Mouse (Mus musculus): ENCODE data around the gene Thap11. TPM values are rescaled to one million over a fixed set of nuclear protein-coding genes. Genes with fewer than 3 reads are reported as not detected.
"Not testable (repeated sequence)": the region's sequence is repeated elsewhere in the genome, so short reads cannot be mapped to it uniquely, and the experiment has no call there.

The Thap11 gene
- polyA plus RNA-seq, 1 experiment from 2014 or later = 80.2 TPM

- 15% methylated on average over 4 of the region's 4 CpGs for WGBS
Observed at GRCm38 (mm10) chr8:105826379-105826778, 28.6 kb upstream of the Thap11 start.

GRCm38 (mm10) chr8:105826861-105827848 lies 27.8 kb upstream of the Thap11 start, which contains the start of the genes Ranbp10 and Tsnaxip1:
TSS of gene Ranbp10 (minus strand) at chr8:105827350.
TSS of gene Tsnaxip1 (plus strand) at chr8:105827731.
- Histone ChIP-seq H3K27ac (peak within 1 kb of the TSS; percentile 93), H3K27me3 (ENCODE audit: poor library complexity, severe bottlenecking) (no peaks in the 10 kb centered on the region), H3K36me3 (replicated peaks) (peaks cover 36% of the 10 kb centered on the region), H3K4me3 (peak within 1 kb of the TSS; percentile 97), H3K9me3 (no peaks in the 10 kb centered on the region), H3K4me1 (peaks cover 18% of the 10 kb centered on the region)
- DNase-seq (ENCODE audit: extremely low spot score, low spot score) = peak; percentile 96
- under 1% methylated on average over 52 of the region's 52 CpGs for WGBS

More at GRCm38 (mm10) chr8:105826379-105826778, 28.6 kb upstream of the Thap11 start:
- Histone ChIP-seq H3K36me3 (replicated peaks) (peaks cover 44% of the 10 kb centered on the region), H3K27me3 (ENCODE audit: poor library complexity, severe bottlenecking) (no peaks in the 10 kb centered on the region), H3K27ac (peak overlapping the region; percentile 93), H3K9me3 (0 out of 2 replicates have a peak, but pooled peaks cover 2% of the 10 kb centered on the region), H3K4me3 (peak overlapping the region; percentile 97), H3K4me1 (peaks cover 18% of the 10 kb centered on the region)
- DNase-seq (ENCODE audit: extremely low spot score, low spot score) = no peak

DNA sequence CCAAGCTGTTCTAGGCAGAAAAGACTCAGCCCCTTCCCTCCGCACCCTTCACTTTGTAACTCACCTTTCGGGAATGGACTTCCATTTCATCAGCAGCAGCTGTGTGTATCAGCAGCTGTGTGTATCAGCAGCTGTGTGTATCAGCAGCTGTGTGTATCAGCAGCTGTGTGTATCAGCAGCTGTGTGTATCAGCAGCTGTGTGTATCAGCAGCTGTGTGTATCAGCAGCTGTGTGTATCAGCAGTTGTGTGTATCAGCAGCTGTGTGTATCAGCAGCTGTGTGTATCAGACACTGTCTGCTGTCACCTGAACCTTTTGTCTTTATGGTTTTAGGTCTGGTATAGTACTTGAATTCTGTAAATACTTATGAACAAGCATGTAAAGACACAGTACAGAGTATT lies 21.2 kb upstream of the Thap11 start:
- H3K36me3 ChIP-seq (replicated peaks); H3K27ac ChIP-seq; H3K27me3 ChIP-seq (ENCODE audit: poor library complexity, severe bottlenecking); DNase-seq (ENCODE audit: extremely low spot score, low spot score); H3K9me3 ChIP-seq; H3K4me1 ChIP-seq; H3K4me3 ChIP-seq: not testable (repeated sequence)
- 81% methylated on average over 2 of the region's 2 CpGs for WGBS

- WGBS = 31% methylated on average over 11 of the region's 11 CpGs
- peak; percentile 31 for DNase-seq (ENCODE audit: extremely low spot score, low spot score)
- H3K27me3 ChIP-seq (ENCODE audit: poor library complexity, severe bottlenecking) = no peaks in the 10 kb centered on the region
- H3K4me1 ChIP-seq = peaks cover 9% of the 10 kb centered on the region; the same call in 1 of the 2 replicates
- no peak overlapping the region for H3K27ac ChIP-seq
- no peaks in the 10 kb centered on the region for H3K36me3 ChIP-seq (replicated peaks)
- no peaks in the 10 kb centered on the region for H3K9me3 ChIP-seq
- no peak overlapping the region for H3K4me3 ChIP-seq
Observed at GRCm38 (mm10) chr8:105835318-105835717, 19.6 kb upstream of the Thap11 start.

GRCm38 (mm10) chr8:105836991-105837390 lies 17.9 kb upstream of the Thap11 start:
- Histone ChIP-seq H3K4me1 (peaks cover 9% of the 10 kb centered on the region; the same call in 1 of the 2 replicates), H3K4me3 (no peak overlapping the region), H3K9me3 (no peaks in the 10 kb centered on the region), H3K27ac (no peak overlapping the region), H3K36me3 (replicated peaks) (peaks cover 13% of the 10 kb centered on the region), H3K27me3 (ENCODE audit: poor library complexity, severe bottlenecking) (no peaks in the 10 kb centered on the region)
- 89% methylated on average over 6 of the region's 6 CpGs for WGBS
- no peak for DNase-seq (ENCODE audit: extremely low spot score, low spot score)

DNA sequence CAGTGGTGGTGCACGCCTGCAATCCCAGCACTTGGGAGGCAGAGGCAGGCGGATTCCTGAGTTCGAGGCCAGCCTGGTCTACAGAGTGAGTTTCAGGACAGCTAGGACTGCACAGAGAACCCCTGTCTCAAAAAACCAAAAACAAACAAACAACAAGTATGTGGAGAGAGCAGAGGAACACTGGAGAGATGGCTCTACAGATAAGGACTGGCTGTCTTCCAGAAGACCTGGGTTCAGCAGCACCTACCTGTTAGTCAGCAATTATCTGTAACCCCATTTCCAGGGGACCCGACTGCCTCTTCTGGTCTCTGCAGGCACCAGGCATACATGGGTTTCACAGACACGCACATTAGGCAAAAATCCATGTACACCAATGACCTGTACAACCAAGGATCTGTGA lies 15.7 kb upstream of the Thap11 start:
- H3K4me1 ChIP-seq = peaks cover 9% of the 10 kb centered on the region; the same call in 1 of the 2 replicates
- H3K27me3 ChIP-seq (ENCODE audit: poor library complexity, severe bottlenecking) = no peaks in the 10 kb centered on the region
- H3K9me3 ChIP-seq = no peaks in the 10 kb centered on the region
- WGBS = 89% methylated on average over 5 of the region's 5 CpGs
- DNase-seq (ENCODE audit: extremely low spot score, low spot score) = no peak
- no peak overlapping the region for H3K27ac ChIP-seq
- peaks cover 34% of the 10 kb centered on the region for H3K36me3 ChIP-seq (replicated peaks)
- no peak overlapping the region for H3K4me3 ChIP-seq

DNA sequence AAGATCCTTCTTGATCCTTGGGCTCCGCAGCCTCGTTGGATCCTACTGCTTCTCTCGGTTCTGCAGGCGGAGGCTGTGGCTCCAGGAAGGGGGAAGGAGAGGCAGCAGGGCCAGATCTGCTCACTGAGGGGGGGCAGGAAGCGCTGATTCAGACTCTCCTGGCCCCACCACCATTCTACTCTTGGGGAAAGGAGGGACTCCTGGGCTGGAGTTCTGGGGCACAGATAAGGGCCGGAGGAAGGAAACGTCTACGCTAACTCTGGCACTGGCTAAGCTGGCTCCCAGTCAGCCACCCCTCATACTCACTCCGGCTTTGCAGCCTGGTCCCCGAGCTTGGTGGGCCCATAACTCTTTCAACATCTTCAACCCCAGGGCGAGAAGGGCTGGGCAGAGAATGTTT lies 8.3 kb upstream of the Thap11 start:
- WGBS = 89% methylated on average over 11 of the region's 11 CpGs
- Histone ChIP-seq H3K4me1 (peaks cover 12% of the 10 kb centered on the region), H3K9me3 (no peaks in the 10 kb centered on the region), H3K36me3 (replicated peaks) (peaks cover 82% of the 10 kb centered on the region), H3K27me3 (ENCODE audit: poor library complexity, severe bottlenecking) (no peaks in the 10 kb centered on the region), H3K27ac (no peak overlapping the region), H3K4me3 (no peak overlapping the region)
- no peak for DNase-seq (ENCODE audit: extremely low spot score, low spot score)

DNA sequence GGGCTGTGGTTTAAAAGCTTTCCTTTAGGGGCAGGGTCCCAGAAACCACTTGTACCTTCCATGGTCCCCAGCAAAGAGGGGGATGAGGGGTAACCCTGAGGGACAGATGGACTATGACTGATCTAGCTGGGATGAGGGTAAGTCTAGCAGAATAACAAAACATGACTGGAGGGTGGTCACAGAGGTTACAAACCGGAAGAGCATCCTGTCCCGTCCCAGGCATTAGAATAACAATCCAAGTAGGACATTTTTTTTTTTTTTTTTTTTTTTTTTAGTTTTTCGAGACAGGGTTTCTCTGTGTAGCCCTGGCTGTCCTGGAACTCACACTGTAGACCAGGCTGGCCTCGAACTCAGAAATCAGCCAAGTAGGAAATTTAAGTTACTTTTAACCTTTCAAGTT lies 4.9 kb upstream of the Thap11 start:
- DNase-seq (ENCODE audit: extremely low spot score, low spot score) = no peak
- no peak overlapping the region for H3K4me3 ChIP-seq
- no peaks in the 10 kb centered on the region for H3K9me3 ChIP-seq
- 79% methylated on average over 4 of the region's 4 CpGs for WGBS
- H3K4me1 ChIP-seq = peaks cover 17% of the 10 kb centered on the region
- H3K27me3 ChIP-seq (ENCODE audit: poor library complexity, severe bottlenecking) = no peaks in the 10 kb centered on the region
- H3K27ac ChIP-seq = no peak overlapping the region
- H3K36me3 ChIP-seq (replicated peaks) = peaks cover 50% of the 10 kb centered on the region

DNA sequence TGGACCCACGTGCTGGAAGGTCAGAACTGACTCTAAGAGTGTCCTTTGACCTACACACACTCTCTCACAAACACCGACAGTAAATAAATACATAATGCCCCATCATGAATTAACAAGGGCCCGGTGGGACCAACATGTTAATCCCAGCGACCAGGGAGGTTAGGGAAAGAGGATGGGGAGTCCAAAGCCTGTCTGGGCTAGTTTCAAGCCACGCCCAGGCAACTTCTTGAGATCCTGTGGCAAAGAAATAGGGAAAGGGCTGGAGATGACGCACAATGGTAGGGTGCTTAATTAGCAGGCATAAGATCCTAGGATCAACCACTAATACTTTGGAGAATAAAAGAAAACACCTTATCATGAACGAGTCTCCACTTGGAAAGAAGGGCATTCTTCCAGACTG lies 4.3 kb upstream of the Thap11 start:
- peak overlapping the region; percentile 81 for H3K4me3 ChIP-seq
- H3K27ac ChIP-seq = no peak overlapping the region; the same call in 1 of the 2 replicates
- no peaks in the 10 kb centered on the region for H3K27me3 ChIP-seq (ENCODE audit: poor library complexity, severe bottlenecking)
- peaks cover 44% of the 10 kb centered on the region for H3K36me3 ChIP-seq (replicated peaks)
- no peaks in the 10 kb centered on the region for H3K9me3 ChIP-seq
- H3K4me1 ChIP-seq = peaks cover 23% of the 10 kb centered on the region
- 79% methylated on average over 7 of the region's 7 CpGs for WGBS
- no peak for DNase-seq (ENCODE audit: extremely low spot score, low spot score)

GRCm38 (mm10) chr8:105851651-105852143 lies 3.2 kb upstream of the Thap11 start:
- Histone ChIP-seq H3K4me1 (peaks cover 34% of the 10 kb centered on the region), H3K4me3 (peak overlapping the region; percentile 81), H3K27me3 (ENCODE audit: poor library complexity, severe bottlenecking) (no peaks in the 10 kb centered on the region), H3K27ac (peak overlapping the region; percentile 86), H3K36me3 (replicated peaks) (peaks cover 33% of the 10 kb centered on the region), H3K9me3 (no peaks in the 10 kb centered on the region)
- DNase-seq (ENCODE audit: extremely low spot score, low spot score) = peak; percentile 91
- under 1% methylated on average over 34 of the region's 34 CpGs for WGBS

DNA sequence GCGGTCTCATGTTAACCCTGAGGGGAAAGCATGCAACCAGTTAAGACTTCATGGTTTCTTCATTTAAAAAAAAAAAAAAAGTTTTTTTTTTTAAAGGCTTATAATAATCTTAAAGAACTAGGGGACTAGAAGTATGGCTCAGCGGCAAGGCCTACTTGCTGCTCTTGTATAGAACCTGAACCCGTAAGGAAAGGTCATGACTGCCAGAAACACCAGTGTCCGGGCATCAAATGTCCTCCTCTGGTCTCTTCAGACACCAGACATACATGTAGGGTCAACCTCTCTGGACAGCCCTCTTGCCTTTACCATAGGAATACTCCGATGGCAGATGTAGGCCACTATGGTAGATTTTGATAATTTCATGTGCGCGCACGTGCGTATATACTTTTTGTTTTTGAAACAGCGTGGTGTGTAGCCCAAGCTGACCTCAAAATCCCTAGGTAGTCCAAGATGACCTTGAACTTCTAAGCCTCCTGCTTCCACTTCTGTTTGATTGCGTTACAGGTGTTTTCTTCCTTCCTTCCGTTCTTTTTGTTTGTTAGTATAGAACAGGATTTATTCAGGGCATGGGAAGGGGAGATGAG lies 2.7 kb upstream of the Thap11 start:
- peaks cover 39% of the 10 kb centered on the region for H3K4me1 ChIP-seq
- no peaks in the 10 kb centered on the region for H3K27me3 ChIP-seq (ENCODE audit: poor library complexity, severe bottlenecking)
- WGBS = 83% methylated on average over 12 of the region's 12 CpGs
- no peaks in the 10 kb centered on the region for H3K9me3 ChIP-seq
- peaks cover 30% of the 10 kb centered on the region for H3K36me3 ChIP-seq (replicated peaks)
- peak overlapping the region; percentile 86 for H3K27ac ChIP-seq
- H3K4me3 ChIP-seq = peak overlapping the region; percentile 81
- no peak for DNase-seq (ENCODE audit: extremely low spot score, low spot score)

GRCm38 (mm10) chr8:105853178-105853577 lies 1.8 kb upstream of the Thap11 start, which contains the start of gene Cenpt:
TSS of gene Cenpt (minus strand) at chr8:105853278.
- no peak for DNase-seq (ENCODE audit: extremely low spot score, low spot score)
- H3K4me3 ChIP-seq = peak within 1 kb of the TSS; percentile 81; the same call in 1 of the 2 replicates
- H3K36me3 ChIP-seq (replicated peaks) = peaks cover 28% of the 10 kb centered on the region
- H3K27me3 ChIP-seq (ENCODE audit: poor library complexity, severe bottlenecking) = no peaks in the 10 kb centered on the region
- H3K27ac ChIP-seq = no peak within 1 kb of the TSS
- WGBS = 93% methylated on average over 3 of the region's 3 CpGs
- H3K4me1 ChIP-seq = peaks cover 48% of the 10 kb centered on the region
- no peaks in the 10 kb centered on the region for H3K9me3 ChIP-seq
